Comparison of ENCODE assay signal across 28 mouse cellular contexts in genomic region chr11:83689918-83690317, GRCm38 (mm10). TPM values are rescaled to one million over a fixed set of nuclear protein-coding genes. Genes with fewer than 3 reads are reported as not detected.
"Had no signal": no experiment of that assay in that cellular context is flagged by ENCODE, and none has a peak within 500 bp of the region (broad histone marks: within the 10 kb centered on the region; RNA-seq: fewer than 3 reads in every experiment).

No protein-coding gene starts in this region.

- H3K9ac ChIP-seq: liver, embryonic 15.5 days; liver, postnatal 0 days; lung, embryonic 15.5 days; midbrain, embryonic 13.5 days; midbrain, embryonic 15.5 days; neural tube, embryonic 13.5 days; neural tube, embryonic 15.5 days had no signal

- ATAC-seq: liver, postnatal 0 days; lung, postnatal 0 days; midbrain, embryonic 13.5 days; midbrain, embryonic 15.5 days had no signal

- H3K27ac ChIP-seq: liver, embryonic 15.5 days; lung, embryonic 15.5 days; macrophage; midbrain, embryonic 13.5 days; midbrain, embryonic 15.5 days; neural tube, embryonic 13.5 days; neural tube, embryonic 15.5 days had no signal

- H3K4me3 ChIP-seq: liver, embryonic 15.5 days; lung, embryonic 15.5 days; megakaryocyte, embryonic 14.5 days; midbrain, embryonic 13.5 days; midbrain, embryonic 15.5 days; neural tube, embryonic 13.5 days; neural tube, embryonic 15.5 days had no signal

- H3K4me1 ChIP-seq: liver, embryonic 15.5 days; lung, embryonic 15.5 days; midbrain, embryonic 13.5 days; midbrain, embryonic 15.5 days; neural tube, embryonic 13.5 days; neural tube, embryonic 15.5 days had no signal

- H3K9me3 ChIP-seq: liver, embryonic 15.5 days; lung, embryonic 15.5 days; midbrain, embryonic 13.5 days; midbrain, embryonic 15.5 days; neural tube, embryonic 13.5 days; neural tube, embryonic 15.5 days had no signal

- H3K27me3 ChIP-seq: liver, embryonic 15.5 days; lung, embryonic 15.5 days; midbrain, embryonic 13.5 days; midbrain, embryonic 15.5 days; neural tube, embryonic 13.5 days; neural tube, embryonic 15.5 days had no signal

- DNase-seq: liver, postnatal 0 days; lung, adult 2 months; lung, postnatal 14 days; lung, postnatal 36 days; retina, postnatal 1 day; right cerebral cortex, adult 18-20 months; right cerebral cortex, postnatal 25 days; right cerebral cortex, postnatal 4 days; spleen, adult 18-20 months; thymus, adult 2 months; thymus, postnatal 25 days; thymus, postnatal 4 days had no signal

- H3K4me2 ChIP-seq: liver, embryonic 15.5 days; lung, embryonic 15.5 days; midbrain, embryonic 11.5 days; midbrain, embryonic 13.5 days; midbrain, embryonic 15.5 days; neural tube, embryonic 13.5 days; neural tube, embryonic 15.5 days had no signal

- H3K36me3 ChIP-seq: liver, embryonic 15.5 days; lung, embryonic 15.5 days; midbrain, embryonic 13.5 days; midbrain, embryonic 15.5 days; neural tube, embryonic 13.5 days; neural tube, embryonic 15.5 days had no signal

RNA-seq across cellular contexts. Expression of gene Wfdc17, which starts 13.9 kb away (rescaled TPM):
- polyA plus RNA-seq: midbrain, embryonic 11.5 days; neural tube, embryonic 11.5 days; neural tube, embryonic 13.5 days had no signal

RNA-seq across cellular contexts. Expression of gene Wfdc18, which starts 18.9 kb away (rescaled TPM):
- polyA plus RNA-seq: liver, embryonic 15.5 days; lung, adult 2 months; lung, postnatal 0 days; midbrain, embryonic 11.5 days; midbrain, embryonic 13.5 days; midbrain, embryonic 15.5 days; neural tube, embryonic 11.5 days; neural tube, embryonic 13.5 days; neural tube, embryonic 15.5 days; small intestine, adult 2 months; stomach, embryonic 16.5 days; testis, adult 2 months had no signal

RNA-seq across cellular contexts. Expression of gene Ccl4, which starts 27.5 kb away (rescaled TPM):
- polyA plus RNA-seq: midbrain, embryonic 11.5 days; midbrain, embryonic 13.5 days; midbrain, embryonic 15.5 days; testis, adult 2 months had no signal

RNA-seq across cellular contexts. Expression of gene Ccl3, which starts 40.8 kb away (rescaled TPM):
- polyA plus RNA-seq: stomach, embryonic 14.5 days; testis, adult 2 months had no signal

RNA-seq across cellular contexts. Expression of gene Rpl9-ps1, which starts 44.5 kb away (rescaled TPM):
- polyA plus RNA-seq: liver, embryonic 15.5 days; liver, postnatal 0 days; lung, adult 2 months; lung, embryonic 15.5 days; lung, postnatal 0 days; macrophage; midbrain, embryonic 11.5 days; midbrain, embryonic 13.5 days; midbrain, embryonic 15.5 days; neural tube, embryonic 11.5 days; neural tube, embryonic 13.5 days; neural tube, embryonic 15.5 days; small intestine, adult 2 months; stomach, embryonic 14.5 days; stomach, embryonic 16.5 days; testis, adult 2 months; thymus, adult 2 months; urinary bladder, adult 2 months had no signal
